Comparison of ENCODE assay signal across 16 mouse cellular contexts in the genomic region with DNA sequence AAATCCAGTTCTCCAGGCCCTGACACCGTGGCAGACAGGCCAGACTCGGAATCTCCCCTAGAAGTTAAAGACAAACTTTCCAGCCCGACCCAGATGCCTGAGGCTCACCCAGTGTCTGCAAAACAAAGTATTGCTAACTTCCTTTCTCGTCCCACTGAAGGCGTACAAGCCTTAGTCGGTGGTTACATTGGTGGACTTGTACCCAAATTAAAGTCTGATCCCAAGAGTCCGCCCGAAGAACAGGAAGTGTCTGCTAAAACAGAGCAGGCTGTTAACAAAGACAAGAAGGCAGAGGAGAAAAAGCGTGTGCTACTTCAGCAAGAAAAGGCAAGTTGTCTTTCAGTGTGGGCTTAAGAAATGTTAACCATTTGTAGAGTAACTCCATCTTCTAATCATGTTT. TPM values are rescaled to one million over a fixed set of nuclear protein-coding genes. Genes with fewer than 3 reads are reported as not detected.
DNase-seq lines count a peak whose midpoint lies in the region; ATAC-seq and TF ChIP-seq lines count a peak whose summit lies in the region.
"Had no signal": no experiment of that assay in that cellular context is flagged by ENCODE, and none has a peak within 500 bp of the region (broad histone marks: within the 10 kb centered on the region; RNA-seq: fewer than 3 reads in every experiment).

No protein-coding gene starts in this region.

- no peak overlapping the region for H3K9ac ChIP-seq in heart, postnatal 0 days (replicated peaks; ENCODE audit: low read depth, low read length)
- H3K9ac ChIP-seq: forebrain, embryonic 15.5 days; hindbrain, embryonic 12.5 days; liver, embryonic 13.5 days had no signal

- ATAC-seq in granulocyte monocyte progenitor cell, adult 5-6 weeks (replicated peaks; ENCODE audit: poor library complexity, severe bottlenecking) = peak; percentile 65
- no peak for ATAC-seq in heart, postnatal 0 days (ENCODE audit: insufficient read depth, low read depth)
- ATAC-seq in inflammation-experienced regulatory T-cells, adult 6 months = no peak
- ATAC-seq: forebrain, embryonic 15.5 days; intestine, embryonic 16.5 days had no signal

- no peak for DNase-seq in layer of hippocampus, adult 2 months (ENCODE audit: low spot score in 2 of 2)
- no peak for DNase-seq in layer of hippocampus, adult 9-11 months
- DNase-seq in heart, postnatal 0 days (ENCODE audit: low spot score) = peak; percentile 16
- no peak for DNase-seq in thymus, postnatal 25 days
- no peak for DNase-seq in ovary, postnatal 10 days (ENCODE audit: low spot score)
- DNase-seq: cerebellum, adult 18-20 months; gastrocnemius, postnatal 14 days; liver, embryonic 13.5 days; right cerebral cortex, postnatal 25 days; thymus, postnatal 36 days had no signal

- 66% methylated on average over 9 of the region's 9 CpGs for WGBS in heart, postnatal 0 days

- no peaks in the 10 kb centered on the region for H3K9me3 ChIP-seq in heart, postnatal 0 days (replicated peaks; ENCODE audit: control insufficient read depth, low read length)
- no peaks in the 10 kb centered on the region for H3K9me3 ChIP-seq in megakaryocyte, embryonic 14.5 days
- H3K9me3 ChIP-seq: forebrain, embryonic 15.5 days; hindbrain, embryonic 12.5 days; liver, embryonic 13.5 days had no signal

- no peak overlapping the region for H3K4me2 ChIP-seq in heart, postnatal 0 days (ENCODE audit: low read depth, low read length)
- H3K4me2 ChIP-seq: forebrain, embryonic 15.5 days; hindbrain, embryonic 12.5 days; liver, embryonic 13.5 days had no signal

- H3K27me3 ChIP-seq in heart, postnatal 0 days (ENCODE audit: control insufficient read depth, insufficient read depth, low read length) = no peaks in the 10 kb centered on the region
- H3K27me3 ChIP-seq in megakaryocyte, embryonic 14.5 days (replicated peaks) = no peaks in the 10 kb centered on the region
- H3K27me3 ChIP-seq: forebrain, embryonic 15.5 days; hindbrain, embryonic 12.5 days; liver, embryonic 13.5 days had no signal

- no peaks in the 10 kb centered on the region for H3K4me1 ChIP-seq in heart, postnatal 0 days (ENCODE audit: control insufficient read depth, insufficient read depth)
- peaks cover 6% of the 10 kb centered on the region for H3K4me1 ChIP-seq in megakaryocyte, embryonic 14.5 days
- H3K4me1 ChIP-seq: forebrain, embryonic 15.5 days; hindbrain, embryonic 12.5 days; liver, embryonic 13.5 days had no signal

- TF ChIP-seq EP300 in heart, postnatal 0 days (IDR thresholded peaks at IDR 0.05; ENCODE audit: low read depth) = no peak

- no peak for TF ChIP-seq CTCF in layer of hippocampus, adult 2 months (conservative IDR thresholded peaks at IDR 0.05)
- TF ChIP-seq CTCF in heart, postnatal 0 days (IDR thresholded peaks at IDR 0.05; ENCODE audit: low read depth) = no peak

- peak overlapping the region; percentile 12; the same call in 1 of the 2 replicates for H3K27ac ChIP-seq in layer of hippocampus, adult 2 months
- no peak overlapping the region for H3K27ac ChIP-seq in heart, postnatal 0 days (ENCODE audit: low read depth)
- H3K27ac ChIP-seq: forebrain, embryonic 15.5 days; hindbrain, embryonic 12.5 days; liver, embryonic 13.5 days had no signal

- H3K4me3 ChIP-seq in layer of hippocampus, adult 2 months = no peak overlapping the region
- no peak overlapping the region for H3K4me3 ChIP-seq in heart, postnatal 0 days (ENCODE audit: low read depth, low read length)
- peak overlapping the region; percentile 69 for H3K4me3 ChIP-seq in megakaryocyte, embryonic 14.5 days (replicated peaks)
- H3K4me3 ChIP-seq: forebrain, embryonic 15.5 days; hindbrain, embryonic 12.5 days; liver, embryonic 13.5 days had no signal

- H3K36me3 ChIP-seq in heart, postnatal 0 days (replicated peaks; ENCODE audit: control insufficient read depth, insufficient read depth, low read length) = peaks cover 27% of the 10 kb centered on the region
- H3K36me3 ChIP-seq in megakaryocyte, embryonic 14.5 days (replicated peaks; ENCODE audit: low read length) = peaks cover 53% of the 10 kb centered on the region

RNA-seq across cellular contexts. Expression of a gene that starts 45.3 kb away (rescaled TPM):
- total RNA-seq in layer of hippocampus, adult 2 months (2021) = 100 to 1,000 TPM; 510 to 546 TPM
- total RNA-seq in granulocyte monocyte progenitor cell, adult 5-6 weeks (2014; fragmentation: Nextera tagmentation) = 1.5 TPM in 1 of 2 replicates, not detected in the other
- 0.13 and 0.67 TPM in 2 replicates for total RNA-seq in granulocyte monocyte progenitor cell, adult 5-6 weeks (2017)
- 5.0 TPM in 1 of 2 replicates, not detected in the other for total RNA-seq in heart, postnatal 0 days (2014; rRNA removed; ENCODE audit: low replicate concordance)
- 0.14 and 0.20 TPM in 2 replicates for polyA plus RNA-seq in heart, postnatal 0 days (2015; fragmentation: Nextera tagmentation; extraction: Ambion mirVana)
- 0.31 and 1.2 TPM in 2 replicates for polyA plus RNA-seq in megakaryocyte, embryonic 14.5 days (2012; ENCODE audit: insufficient read depth, low replicate concordance)
- under 1 TPM in 2 of 3 experiments, not detected in 1; 0.08 to 0.24 TPM for polyA plus RNA-seq in inflammation-experienced regulatory T-cells, adult 6 months (2017; shearing (Covaris generic))

Comparison
In these comparisons a context has a peak if more than half of its experiments do, and no peak if none do; other contexts are left out.
1. RNA of a gene that starts 45.3 kb away (total RNA-seq): 510 to 546 TPM in layer of hippocampus, adult 2 months; 5.0 TPM in heart, postnatal 0 days and 0.13 to 1.5 TPM in granulocyte monocyte progenitor cell, adult 5-6 weeks; every median in the first group is over 10 times any median in the second.